Mouse (Mus musculus): ENCODE data around the gene Mlst8. TPM values are rescaled to one million over a fixed set of nuclear protein-coding genes. Genes with fewer than 3 reads are reported as not detected.

Mlst8 gene
- polyA plus RNA-seq, 1 experiment from 2014 or later = 24.2 TPM

- no peak overlapping the region for H3K9ac ChIP-seq (ENCODE audit: low read depth, low read length)
- H3K4me3 ChIP-seq (replicated peaks; ENCODE audit: low read depth, low read length) = no peak overlapping the region
- TF ChIP-seq CTCF (IDR thresholded peaks at IDR 0.05; ENCODE audit: low read depth) = no peak
- no peaks in the 10 kb centered on the region for H3K9me3 ChIP-seq (replicated peaks; ENCODE audit: low read length)
- peak overlapping the region; percentile 37; the same call in 1 of the 2 replicates for H3K27ac ChIP-seq
- DNase-seq (ENCODE audit: low spot score) (no peak), ATAC-seq (replicated peaks; ENCODE audit: low FRiP score, low read depth) (no peak)
- H3K27me3 ChIP-seq (ENCODE audit: insufficient read depth, low read length) = no peaks in the 10 kb centered on the region
- 69% methylated on average over 24 of the region's 24 CpGs for WGBS
- peak overlapping the region; percentile 26 for H3K4me2 ChIP-seq (ENCODE audit: low read length)
- no peaks in the 10 kb centered on the region for H3K4me1 ChIP-seq (replicated peaks; ENCODE audit: insufficient read depth, low read length)
- peaks cover 58% of the 10 kb centered on the region for H3K36me3 ChIP-seq (ENCODE audit: insufficient read depth, low read length)
Measured at GRCm38 (mm10) chr17:24514270-24515257, 35.7 kb upstream of the Mlst8 start.

- Histone ChIP-seq H3K9me3 (replicated peaks; ENCODE audit: low read length) (no peaks in the 10 kb centered on the region), H3K36me3 (ENCODE audit: insufficient read depth, low read length) (peaks cover 62% of the 10 kb centered on the region), H3K4me1 (replicated peaks; ENCODE audit: insufficient read depth, low read length) (no peaks in the 10 kb centered on the region), H3K27ac (no peak overlapping the region), H3K4me3 (replicated peaks; ENCODE audit: low read depth, low read length) (no peak overlapping the region), H3K4me2 (ENCODE audit: low read length) (peak overlapping the region; percentile 26; the same call in 1 of the 2 replicates), H3K9ac (ENCODE audit: low read depth, low read length) (peak overlapping the region; percentile 19; the same call in 1 of the 2 replicates), H3K27me3 (ENCODE audit: insufficient read depth, low read length) (no peaks in the 10 kb centered on the region)
- DNase-seq (ENCODE audit: low spot score) (peak; percentile 73), ATAC-seq (replicated peaks; ENCODE audit: low FRiP score, low read depth) (peak; percentile 44)
- TF ChIP-seq CTCF (IDR thresholded peaks at IDR 0.05; ENCODE audit: low read depth) = peak; percentile 78
- 52% methylated on average over 5 of the region's 5 CpGs for WGBS
Measured at GRCm38 (mm10) chr17:24513609-24514008, 34.7 kb upstream of the Mlst8 start.

- Histone ChIP-seq H3K4me2 (ENCODE audit: low read length) (no peak overlapping the region), H3K27ac (no peak overlapping the region), H3K36me3 (ENCODE audit: insufficient read depth, low read length) (peaks cover 47% of the 10 kb centered on the region), H3K27me3 (ENCODE audit: insufficient read depth, low read length) (no peaks in the 10 kb centered on the region), H3K4me3 (replicated peaks; ENCODE audit: low read depth, low read length) (no peak overlapping the region), H3K4me1 (replicated peaks; ENCODE audit: insufficient read depth, low read length) (no peaks in the 10 kb centered on the region), H3K9me3 (replicated peaks; ENCODE audit: low read length) (no peaks in the 10 kb centered on the region), H3K9ac (ENCODE audit: low read depth, low read length) (no peak overlapping the region)
- 84% methylated on average over 12 of the region's 12 CpGs for WGBS
- TF ChIP-seq CTCF (IDR thresholded peaks at IDR 0.05; ENCODE audit: low read depth) = no peak
- no peak for DNase-seq (ENCODE audit: low spot score)
- ATAC-seq (replicated peaks; ENCODE audit: low FRiP score, low read depth) = 0 out of 2 replicates have a peak, but pooled peaks have one; percentile 19
Measured at GRCm38 (mm10) chr17:24507806-24508460, 29.1 kb upstream of the Mlst8 start.

- H3K4me3 ChIP-seq (replicated peaks; ENCODE audit: low read depth, low read length) = no peak overlapping the region
- peaks cover 43% of the 10 kb centered on the region for H3K36me3 ChIP-seq (ENCODE audit: insufficient read depth, low read length)
- TF ChIP-seq CTCF (IDR thresholded peaks at IDR 0.05; ENCODE audit: low read depth) = no peak
- H3K4me1 ChIP-seq (replicated peaks; ENCODE audit: insufficient read depth, low read length) = no peaks in the 10 kb centered on the region
- 0 out of 2 replicates have a peak overlapping the region, but pooled peaks have one; percentile 8 for H3K9ac ChIP-seq (ENCODE audit: low read depth, low read length)
- no peak overlapping the region for H3K4me2 ChIP-seq (ENCODE audit: low read length)
- DNase-seq (ENCODE audit: low spot score) = no peak
- ATAC-seq (replicated peaks; ENCODE audit: low FRiP score, low read depth) = peak; percentile 12; the same call in 1 of the 2 replicates
- no peaks in the 10 kb centered on the region for H3K27me3 ChIP-seq (ENCODE audit: insufficient read depth, low read length)
- 44% methylated on average over 19 of the region's 19 CpGs for WGBS
- H3K27ac ChIP-seq = no peak overlapping the region
- no peaks in the 10 kb centered on the region for H3K9me3 ChIP-seq (replicated peaks; ENCODE audit: low read length)
Measured at GRCm38 (mm10) chr17:24507129-24507664, 28.3 kb upstream of the Mlst8 start.

GRCm38 (mm10) chr17:24506332-24507070, 27.6 kb upstream of the Mlst8 start:
- no peak overlapping the region for H3K9ac ChIP-seq (ENCODE audit: low read depth, low read length)
- H3K9me3 ChIP-seq (replicated peaks; ENCODE audit: low read length) = no peaks in the 10 kb centered on the region
- H3K27me3 ChIP-seq (ENCODE audit: insufficient read depth, low read length) = no peaks in the 10 kb centered on the region
- 25% methylated on average over 36 of the region's 36 CpGs for WGBS
- ATAC-seq (replicated peaks; ENCODE audit: low FRiP score, low read depth) (peak; percentile 35; the same call in 1 of the 2 replicates), DNase-seq (ENCODE audit: low spot score) (no peak)
- no peak overlapping the region for H3K4me3 ChIP-seq (replicated peaks; ENCODE audit: low read depth, low read length)
- TF ChIP-seq CTCF (IDR thresholded peaks at IDR 0.05; ENCODE audit: low read depth) = no peak
- no peaks in the 10 kb centered on the region for H3K4me1 ChIP-seq (replicated peaks; ENCODE audit: insufficient read depth, low read length)
- peaks cover 36% of the 10 kb centered on the region for H3K36me3 ChIP-seq (ENCODE audit: insufficient read depth, low read length)
- H3K4me2 ChIP-seq (ENCODE audit: low read length) = peak overlapping the region; percentile 44
- H3K27ac ChIP-seq = no peak overlapping the region

Data from kidney, postnatal 0 days (tissue).